Mouse (Mus musculus): ENCODE results near the gene Krtcap2.
"Not testable (repeated sequence)": the region's sequence is repeated elsewhere in the genome, so short reads cannot be mapped to it uniquely, and the experiment has no call there.

The Krtcap2 gene

GRCm38 (mm10) chr3:89245688-89246171 lies at the start of gene Krtcap2:
TSS of gene Krtcap2 (plus strand) at chr3:89245966.
- DNase-seq (ENCODE audit: low spot score in 2 of 2), result peak in 1 of 2 experiments; percentile 71

DNA sequence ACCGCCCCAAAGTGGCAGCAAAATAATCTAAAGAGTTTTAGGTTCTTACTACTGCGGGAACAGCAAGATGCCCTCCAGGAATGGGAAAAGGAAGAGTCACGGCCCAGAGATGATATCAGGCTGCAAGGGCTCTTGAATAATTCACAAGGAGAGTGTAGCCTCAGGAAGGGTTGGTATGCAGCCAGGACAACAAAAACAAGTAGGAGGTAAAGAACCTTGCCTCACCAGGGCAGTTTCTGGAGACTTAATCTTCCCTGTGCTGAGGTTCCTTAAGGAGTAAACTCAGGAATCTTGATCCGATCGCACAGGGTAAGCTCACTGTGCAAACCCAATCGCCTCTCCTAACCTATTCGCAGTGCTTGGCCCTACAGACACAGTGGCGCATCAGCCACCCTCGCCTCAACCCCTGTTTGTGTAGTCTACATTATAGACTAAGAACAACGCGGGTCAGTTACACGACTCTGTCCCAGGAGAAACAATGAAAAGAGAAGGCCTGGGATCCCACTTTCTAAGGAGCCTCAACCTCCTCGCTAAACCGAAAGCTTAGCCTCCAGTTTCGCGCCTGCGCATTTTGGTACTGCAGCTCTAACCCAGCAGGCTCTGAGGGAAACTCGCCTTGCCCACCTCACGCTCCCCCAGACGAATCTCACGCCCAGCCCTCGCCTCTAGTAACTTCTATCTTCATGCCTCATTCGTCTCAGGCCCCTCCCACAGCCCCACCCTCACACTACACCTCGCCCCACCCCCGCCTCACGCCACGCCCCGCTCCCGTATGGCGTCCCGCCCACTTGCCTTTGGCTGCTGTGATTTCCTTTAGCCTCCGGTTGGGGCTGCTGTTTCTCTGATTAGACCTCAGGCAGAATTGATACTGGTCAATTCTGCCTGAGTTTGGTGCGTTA lies 49.5 kb upstream of the Krtcap2 start:
- peak; percentile 74 to 76 for DNase-seq (ENCODE audit: low spot score in 2 of 2)

GRCm38 (mm10) chr3:89199839-89200238 lies 45.9 kb upstream of the Krtcap2 start:
- no peak for DNase-seq (ENCODE audit: low spot score in 2 of 2)

DNA sequence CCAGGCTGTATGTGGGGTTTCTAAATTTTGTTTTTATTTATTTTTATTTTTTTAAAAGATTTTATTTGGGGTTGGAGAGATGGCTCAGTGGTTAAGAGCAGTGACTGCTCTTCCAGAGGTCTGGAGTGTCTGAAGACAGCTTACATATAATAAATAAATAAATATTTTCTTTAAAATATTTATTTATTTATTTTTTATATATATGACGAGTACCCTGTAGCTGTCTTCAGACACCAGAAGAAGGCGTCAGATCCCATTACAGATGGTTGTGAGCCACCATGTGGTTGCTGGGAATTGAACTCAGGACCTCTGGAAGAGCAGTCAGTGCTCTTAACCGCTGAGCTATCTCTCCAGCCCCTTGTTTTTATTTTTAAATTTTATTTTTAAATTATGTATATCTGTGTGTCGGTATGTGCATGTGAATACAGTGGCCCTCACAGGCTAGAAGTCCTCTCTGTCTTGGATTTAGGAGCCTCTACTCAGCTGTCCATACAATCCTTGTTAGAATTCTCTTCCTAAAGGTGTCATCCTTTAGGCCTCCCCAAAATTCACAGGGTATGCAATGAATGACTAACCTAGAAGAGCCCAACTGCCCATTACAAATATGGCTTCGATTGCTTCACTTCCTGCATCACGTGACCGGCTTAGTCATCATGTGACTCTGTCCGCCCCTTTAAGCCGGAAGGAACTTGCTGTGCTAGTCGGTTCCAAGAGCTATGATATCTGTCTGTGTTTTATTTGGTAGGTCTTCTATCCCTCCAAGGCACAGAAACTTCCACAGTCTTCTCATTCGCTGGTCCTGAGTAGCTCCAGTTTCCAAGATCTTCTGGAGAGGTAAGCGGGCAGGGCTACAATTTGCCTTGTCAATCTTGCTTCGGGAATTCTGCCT lies 43.3 kb upstream of the Krtcap2 start, which contains the start of gene Gba:
TSS of gene Gba (plus strand) at position 676 of the 889 bp plus-strand sequence.
- peak; percentile 68 to 82 for DNase-seq (ENCODE audit: low spot score in 2 of 2)

DNA sequence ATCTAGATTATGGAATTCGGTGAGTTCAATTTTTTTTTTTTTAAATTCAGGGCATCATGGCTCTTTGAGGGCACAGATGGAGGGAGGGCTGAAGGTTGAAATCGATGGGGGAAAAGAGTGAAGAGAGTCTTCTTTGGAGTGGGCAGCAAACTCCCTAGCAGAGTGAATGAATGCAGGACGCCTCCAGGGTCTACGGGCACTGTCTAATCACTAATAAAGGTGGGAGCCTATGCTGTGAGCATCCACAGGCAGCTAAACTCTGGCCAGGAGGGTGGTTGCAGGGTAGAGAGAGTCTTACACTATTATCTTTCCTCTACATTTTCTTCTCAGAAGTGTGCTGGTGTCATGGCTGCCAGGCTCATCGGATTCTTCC lies 42.6 kb upstream of the Krtcap2 start:
- no peak for DNase-seq (ENCODE audit: low spot score in 2 of 2)

DNA sequence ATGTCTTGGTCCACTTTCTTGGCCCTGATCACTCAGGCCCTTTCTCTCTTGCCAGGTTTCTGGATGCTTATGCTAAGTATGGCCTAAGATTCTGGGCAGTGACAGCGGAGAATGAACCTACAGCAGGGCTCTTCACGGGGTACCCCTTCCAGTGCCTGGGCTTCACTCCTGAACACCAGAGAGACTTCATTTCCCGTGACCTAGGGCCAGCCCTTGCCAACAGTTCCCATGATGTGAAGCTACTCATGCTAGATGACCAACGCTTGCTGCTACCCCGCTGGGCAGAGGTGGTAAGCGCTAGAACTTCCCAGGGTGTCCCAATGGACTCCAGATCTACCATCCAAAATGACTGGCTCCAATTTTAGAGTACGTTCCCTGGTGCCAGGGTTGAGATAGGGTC lies 39.7 kb upstream of the Krtcap2 start:
- DNase-seq (ENCODE audit: low spot score in 2 of 2), result no peak

- no peak for DNase-seq (ENCODE audit: low spot score in 2 of 2)
These were observed 39.1 kb upstream of the Krtcap2 start for GRCm38 (mm10) chr3:89206695-89207094.

GRCm38 (mm10) chr3:89208075-89208657 lies 37.6 kb upstream of the Krtcap2 start:
- no peak for DNase-seq (ENCODE audit: low spot score in 2 of 2)

GRCm38 (mm10) chr3:89208736-89209135 lies 37.0 kb upstream of the Krtcap2 start:
- no peak for DNase-seq (ENCODE audit: low spot score in 2 of 2)

DNA sequence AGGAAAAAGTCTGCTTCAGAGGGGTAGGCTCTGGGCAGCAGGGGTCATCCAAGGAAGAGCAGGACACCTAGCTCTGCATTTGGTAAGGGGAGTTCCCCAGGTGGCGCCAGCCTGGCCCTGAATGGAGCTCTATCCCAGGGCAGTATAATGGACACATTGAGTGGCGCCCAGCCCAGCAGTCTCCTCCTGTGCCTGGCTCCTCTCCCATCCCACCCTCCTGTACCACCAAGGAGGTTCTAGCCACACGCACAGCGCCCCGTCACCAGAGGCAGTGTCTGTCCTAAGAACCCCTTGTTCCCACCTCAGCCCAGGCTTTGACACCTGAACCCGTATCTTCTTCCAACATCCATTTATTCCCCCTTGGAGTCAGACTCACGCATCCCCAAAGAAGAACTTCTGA lies 36.0 kb upstream of the Krtcap2 start:
- no peak for DNase-seq (ENCODE audit: low spot score in 2 of 2)

DNA sequence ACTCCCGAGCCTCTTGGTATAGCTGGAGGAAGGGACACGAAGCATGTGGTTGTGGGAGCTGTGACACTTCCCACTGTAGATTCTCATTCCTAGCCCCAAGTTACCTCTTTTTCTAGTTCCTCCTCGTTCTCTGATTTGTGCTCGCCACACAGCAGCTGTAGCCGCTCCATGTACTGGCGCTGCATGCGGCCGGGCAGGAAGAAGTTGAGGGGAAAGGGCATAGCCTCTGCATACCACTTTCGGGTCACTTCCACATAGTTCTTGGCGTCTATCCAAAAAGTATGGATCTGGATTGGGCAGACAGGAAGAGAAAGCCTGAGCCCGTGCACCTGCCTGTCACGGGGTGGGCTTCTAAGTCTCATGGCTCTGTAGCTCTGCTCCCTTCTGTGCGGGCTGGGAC lies 35.6 kb upstream of the Krtcap2 start:
- DNase-seq (ENCODE audit: low spot score in 2 of 2), result no peak

- DNase-seq (ENCODE audit: low spot score in 2 of 2), result no peak
These were observed 35.0 kb upstream of the Krtcap2 start for GRCm38 (mm10) chr3:89210731-89211130.

GRCm38 (mm10) chr3:89213803-89214530 lies 31.8 kb upstream of the Krtcap2 start:
- DNase-seq (ENCODE audit: low spot score in 2 of 2), result peak; percentile 81 to 86

DNA sequence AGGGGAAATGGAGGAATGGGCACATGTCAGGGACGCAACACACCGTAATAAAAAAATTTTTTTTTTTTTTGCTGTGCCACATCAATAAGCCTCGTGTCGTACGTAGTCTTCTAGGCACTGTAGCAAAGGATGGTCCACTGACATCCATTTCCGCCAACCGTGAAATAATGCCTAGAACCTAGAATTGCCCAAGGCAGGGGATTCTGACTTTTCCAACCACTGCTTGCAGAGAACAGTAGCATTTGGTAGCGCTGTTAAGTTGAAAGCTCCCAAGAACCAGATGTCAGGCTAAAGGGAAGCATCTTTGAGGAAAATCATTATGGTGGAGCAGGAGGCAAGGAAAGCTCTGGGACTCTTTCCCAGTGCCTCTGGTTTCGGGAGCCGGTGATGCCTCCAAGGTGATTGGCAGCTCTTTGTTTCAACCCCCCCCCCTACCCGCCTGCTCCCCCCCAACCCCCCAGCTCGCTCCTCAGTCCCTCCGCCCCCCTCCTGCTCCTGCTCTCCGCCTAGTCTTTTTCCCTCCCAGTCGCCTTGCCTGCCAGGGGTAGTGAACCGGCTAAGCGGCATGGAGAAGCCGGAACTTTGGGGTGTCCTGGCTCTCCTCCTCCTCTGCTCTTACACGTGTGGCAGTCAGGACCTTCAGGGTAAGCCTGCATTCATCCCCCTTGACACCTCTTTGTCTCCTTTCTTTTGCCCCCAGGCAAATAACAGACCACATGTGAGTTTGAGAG lies 30.9 kb upstream of the Krtcap2 start, which contains the start of gene Thbs3:
TSS of gene Thbs3 (plus strand) at position 500 of the 731 bp plus-strand sequence.
- DNase-seq (ENCODE audit: low spot score in 2 of 2), result no peak

DNA sequence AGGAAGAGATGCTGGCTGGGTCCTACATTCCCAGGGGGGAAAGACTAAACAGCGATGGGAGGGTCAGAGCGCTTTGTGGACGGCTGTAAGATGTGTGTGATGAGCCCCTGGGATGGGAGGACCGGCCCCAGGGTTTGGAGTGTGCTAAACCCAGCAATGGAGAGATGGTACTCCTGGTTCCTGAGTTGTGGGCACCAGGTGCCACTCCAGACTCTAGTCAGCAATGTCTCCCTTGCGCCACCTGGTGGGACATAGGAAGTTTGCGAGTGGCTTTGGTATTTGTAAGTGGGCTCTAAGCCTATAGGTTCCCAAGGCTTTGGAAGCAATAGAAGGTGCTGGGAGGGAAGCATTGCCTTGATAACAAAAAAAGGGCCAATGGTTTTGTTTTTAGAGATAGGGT lies 29.9 kb upstream of the Krtcap2 start:
- peak in 1 of 2 experiments; percentile 77 for DNase-seq (ENCODE audit: low spot score in 2 of 2)

GRCm38 (mm10) chr3:89216407-89216806 lies 29.4 kb upstream of the Krtcap2 start:
- not testable (repeated sequence) for DNase-seq (ENCODE audit: low spot score in 2 of 2)

DNA sequence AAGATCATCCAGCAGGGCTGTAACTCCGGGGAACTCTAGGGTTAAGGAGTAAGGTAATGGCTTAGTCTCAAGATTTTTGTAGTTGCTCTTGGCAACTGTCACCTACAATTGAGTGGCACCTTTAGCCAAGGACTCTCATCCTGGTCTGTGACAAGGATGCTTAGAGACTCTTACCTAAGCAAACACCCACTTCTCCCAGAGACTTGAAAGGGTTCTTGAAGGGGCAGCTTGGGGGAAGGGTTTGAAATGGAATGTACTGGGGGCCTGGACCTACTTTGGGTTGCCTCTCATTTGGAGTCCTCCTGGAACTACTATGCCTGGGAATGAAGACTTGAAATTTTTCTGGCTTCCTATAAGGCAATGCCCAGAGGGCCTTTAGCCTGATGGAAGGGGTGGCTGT lies 27.5 kb upstream of the Krtcap2 start:
- no peak for DNase-seq (ENCODE audit: low spot score in 2 of 2)

GRCm38 (mm10) chr3:89219546-89219945 lies 26.2 kb upstream of the Krtcap2 start:
- no peak for DNase-seq (ENCODE audit: low spot score in 2 of 2)

GRCm38 (mm10) chr3:89221167-89221566 lies 24.6 kb upstream of the Krtcap2 start:
- DNase-seq (ENCODE audit: low spot score in 2 of 2), result no peak

- no peak for DNase-seq (ENCODE audit: low spot score in 2 of 2)
These were observed 21.0 kb upstream of the Krtcap2 start for GRCm38 (mm10) chr3:89224796-89225195.
